Mouse (Mus musculus) liver, adult 2 months (tissue): ENCODE results near the gene Urb1.

Experiments used
- CTCF ChIP-seq: fragments of 200-500 bp; IDR thresholded peaks from 2 replicates; pipeline ENCODE4 v1.5.1; 2011; ENCODE audit warnings: low read depth, low read length, control low read depth
- POLR2A ChIP-seq: fragments of 200-500 bp; IDR thresholded peaks from 2 replicates; pipeline ENCODE4 v1.6.1; 2011; ENCODE audit warnings: low read length, control low read depth; ENCODE audit not compliant: insufficient read depth; ENCODE audit errors: extremely low read depth

DNA sequence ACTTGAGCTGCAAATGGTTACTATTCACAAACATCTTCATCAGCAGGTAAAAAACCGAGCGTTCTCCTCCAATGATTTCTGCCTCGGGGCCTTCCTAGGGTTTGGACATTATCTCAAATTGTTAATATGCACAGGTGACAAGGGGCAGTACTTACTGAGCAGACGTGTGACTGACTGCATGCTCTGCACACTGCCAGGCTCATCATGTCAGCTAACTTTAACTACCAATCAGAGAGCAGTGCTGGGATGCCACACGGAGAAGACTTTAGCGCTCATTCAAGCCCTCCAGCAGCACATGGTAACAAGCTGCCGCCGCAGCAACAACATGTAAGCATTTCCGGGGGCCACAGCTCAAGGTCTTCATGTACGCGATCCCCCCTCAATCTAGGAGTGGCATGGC lies 26.9 kb downstream of the Urb1 start:
- TF ChIP-seq POLR2A (no peak), CTCF (no peak)
